Mouse (Mus musculus): ENCODE measurements around the gene Nupl1.

DNA sequence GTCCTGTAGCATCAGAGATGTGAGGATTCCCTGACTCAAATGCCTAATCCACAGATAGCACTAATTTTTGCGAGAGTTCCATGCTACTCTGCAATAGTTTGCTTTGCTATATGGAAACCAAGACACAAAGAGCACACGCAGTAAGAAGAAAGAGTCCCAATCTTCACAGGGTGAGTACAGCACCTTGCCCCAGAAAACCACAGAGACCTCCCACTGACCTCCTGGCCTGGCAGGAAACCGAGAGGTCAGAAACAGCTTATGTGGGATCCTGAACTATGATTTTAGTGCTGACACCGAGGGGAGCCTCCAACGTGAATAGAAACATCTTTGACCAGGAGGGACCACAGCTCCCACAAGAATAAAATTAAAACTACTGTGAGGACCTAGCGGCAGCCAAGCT lies 113.4 kb downstream of the Nupl1 start:
- TF ChIP-seq CTCF (IDR thresholded peaks at IDR 0.05; ENCODE audit: low read depth): no peak
- no peak for TF ChIP-seq EP300 (optimal IDR thresholded peaks at IDR 0.05)

All from stomach, postnatal 0 days (tissue).